Mouse (Mus musculus) intestine, postnatal 0 days (tissue): Measurements from ENCODE around the gene Prkar1b. TPM values are rescaled to one million over a fixed set of nuclear protein-coding genes. Genes with fewer than 3 reads are reported as not detected.
A peak's percentile ranks its signal among the peaks of the same experiment; 100 is the strongest.

ENCODE experiments used
- ATAC-seq: fragments of 200-750 bp; cut with Nextera tagmentation; 2 replicates; pipeline ENCODE4 v1.8.0; 2017; ENCODE audit warnings: mild to moderate bottlenecking, moderate TSS enrichment, moderate library complexity
- H3K27ac ChIP-seq: fragments of 300-500 bp; sonication (generic); 2 replicates; pipeline ENCODE4 v1.5.1; 2014; ENCODE audit warnings: mild to moderate bottlenecking, low read depth, low read length, moderate library complexity
- H3K27me3 ChIP-seq: fragments of 300-500 bp; sonication (generic); replicated peaks from 2 replicates; pipeline ENCODE4 v1.6.1; 2014; ENCODE audit warnings: low read length, mixed read lengths; ENCODE audit not compliant: control insufficient read depth, insufficient read depth
- H3K36me3 ChIP-seq: fragments of 300-500 bp; sonication (generic); 2 replicates; pipeline ENCODE4 v1.6.1; 2014; ENCODE audit warnings: mild to moderate bottlenecking, moderate library complexity; ENCODE audit not compliant: control insufficient read depth, insufficient read depth
- H3K4me1 ChIP-seq: fragments of 300-500 bp; sonication (generic); replicated peaks from 2 replicates; pipeline ENCODE4 v1.6.1; 2014; ENCODE audit warnings: antibody characterized with exemption, low read length, mixed read lengths; ENCODE audit not compliant: control insufficient read depth, insufficient read depth
- H3K4me2 ChIP-seq: fragments of 300-500 bp; sonication (generic); replicated peaks from 2 replicates; pipeline ENCODE4 v1.6.1; 2014; ENCODE audit warnings: low read depth, mild to moderate bottlenecking, moderate library complexity
- H3K4me3 ChIP-seq: fragments of 300-500 bp; sonication (generic); 2 replicates; pipeline ENCODE4 v1.5.1; 2014; ENCODE audit warnings: low read depth, low read length
- H3K9ac ChIP-seq: fragments of 300-500 bp; sonication (generic); 2 replicates; pipeline ENCODE4 v1.6.1; 2014; ENCODE audit warnings: mild to moderate bottlenecking, low read depth, low read length
- H3K9me3 ChIP-seq: fragments of 300-500 bp; sonication (generic); 2 replicates; pipeline ENCODE4 v1.6.1; 2016; ENCODE audit warnings: mixed run types; ENCODE audit not compliant: control insufficient read depth
- CTCF ChIP-seq: sonication (generic); IDR thresholded peaks from 2 replicates; pipeline ENCODE4 v1.5.1; 2016; ENCODE audit warnings: low read depth, mild to moderate bottlenecking, control low read depth, antibody characterized with exemption, moderate library complexity
- WGBS: fragments of 180-500 bp; shearing (Covaris S2); extraction: QIAGEN DNeasy Blood & Tissue Kit; methylation state at CpG from one replicate; pipeline ENCODE4 v1.1.7; 2014; 5-methylcytosine and 5-hydroxymethylcytosine counted together
- polyA plus RNA-seq: library from polyadenylated mRNA; unstranded; fragments of >200 nt; fragmentation: Nextera tagmentation; extraction: Ambion mirVana; gene quantifications from 2 replicates; pipeline ENCODE4 v1.2.1, GENCODE M21; 2015

The Prkar1b gene
- polyA plus RNA-seq, 1 experiment from 2014 or later: 10.0 TPM

GRCm38 (mm10) chr5:139138926-139139472 is 10.8 kb downstream of the Prkar1b start:
- no peak for TF ChIP-seq CTCF
- H3K4me3 ChIP-seq: no peak overlapping the region
- no peaks in the 10 kb centered on the region for H3K36me3 ChIP-seq
- no peak overlapping the region for H3K9ac ChIP-seq
- WGBS: 43% methylated on average over 8 of the region's 8 CpGs
- no peaks in the 10 kb centered on the region for H3K4me1 ChIP-seq
- H3K27me3 ChIP-seq: no peaks in the 10 kb centered on the region
- ATAC-seq: peak; percentile 85
- H3K27ac ChIP-seq: peak overlapping the region; percentile 41; the same call in 1 of the 2 replicates
- no peak overlapping the region for H3K4me2 ChIP-seq
- H3K9me3 ChIP-seq: no peaks in the 10 kb centered on the region

- no peaks in the 10 kb centered on the region for H3K4me1 ChIP-seq
- H3K27ac ChIP-seq: no peak overlapping the region
- 49% methylated on average over 12 of the region's 12 CpGs for WGBS
- H3K9ac ChIP-seq: no peak overlapping the region
- no peak overlapping the region for H3K4me2 ChIP-seq
- no peak overlapping the region for H3K4me3 ChIP-seq
- H3K36me3 ChIP-seq: no peaks in the 10 kb centered on the region
- TF ChIP-seq CTCF: no peak
- H3K27me3 ChIP-seq: no peaks in the 10 kb centered on the region
- no peak for ATAC-seq
- no peaks in the 10 kb centered on the region for H3K9me3 ChIP-seq
These were observed 11.4 kb downstream of the Prkar1b start for GRCm38 (mm10) chr5:139138261-139138925.

DNA sequence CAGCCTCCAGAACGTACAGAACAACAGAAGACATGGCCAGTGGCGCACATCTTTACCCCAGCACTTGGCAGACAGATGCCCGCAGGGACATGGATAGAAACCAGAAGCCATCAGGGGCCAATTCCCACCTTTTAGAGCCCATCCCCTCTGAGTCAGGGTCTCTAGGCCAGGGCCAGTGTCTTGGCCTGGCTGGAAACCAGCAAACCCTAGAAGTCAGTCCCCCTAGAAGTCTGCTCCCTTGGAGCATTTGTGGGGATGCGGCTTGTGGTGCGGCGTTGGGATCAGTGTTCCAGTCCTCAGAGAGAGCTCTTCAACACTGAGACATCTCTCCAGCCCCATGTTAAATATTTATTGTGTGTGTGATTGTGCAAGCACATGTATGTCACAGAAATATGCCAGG is 12.6 kb downstream of the Prkar1b start:
- no peak for ATAC-seq
- no peaks in the 10 kb centered on the region for H3K36me3 ChIP-seq
- no peak overlapping the region for H3K4me3 ChIP-seq
- H3K4me1 ChIP-seq: no peaks in the 10 kb centered on the region
- H3K4me2 ChIP-seq: no peak overlapping the region
- no peaks in the 10 kb centered on the region for H3K27me3 ChIP-seq
- no peak overlapping the region for H3K27ac ChIP-seq
- WGBS: 82% methylated on average over 6 of the region's 6 CpGs
- no peak overlapping the region for H3K9ac ChIP-seq
- no peaks in the 10 kb centered on the region for H3K9me3 ChIP-seq
- TF ChIP-seq CTCF: no peak

GRCm38 (mm10) chr5:139136341-139136740 is 13.5 kb downstream of the Prkar1b start:
- Histone ChIP-seq H3K4me1 (no peaks in the 10 kb centered on the region), H3K4me3 (no peak overlapping the region), H3K36me3 (no peaks in the 10 kb centered on the region), H3K9me3 (no peaks in the 10 kb centered on the region), H3K4me2 (no peak overlapping the region), H3K27me3 (no peaks in the 10 kb centered on the region), H3K27ac (no peak overlapping the region), H3K9ac (no peak overlapping the region)
- ATAC-seq: no peak
- no peak for TF ChIP-seq CTCF
- 61% methylated on average over 1 of the region's 1 CpGs for WGBS

DNA sequence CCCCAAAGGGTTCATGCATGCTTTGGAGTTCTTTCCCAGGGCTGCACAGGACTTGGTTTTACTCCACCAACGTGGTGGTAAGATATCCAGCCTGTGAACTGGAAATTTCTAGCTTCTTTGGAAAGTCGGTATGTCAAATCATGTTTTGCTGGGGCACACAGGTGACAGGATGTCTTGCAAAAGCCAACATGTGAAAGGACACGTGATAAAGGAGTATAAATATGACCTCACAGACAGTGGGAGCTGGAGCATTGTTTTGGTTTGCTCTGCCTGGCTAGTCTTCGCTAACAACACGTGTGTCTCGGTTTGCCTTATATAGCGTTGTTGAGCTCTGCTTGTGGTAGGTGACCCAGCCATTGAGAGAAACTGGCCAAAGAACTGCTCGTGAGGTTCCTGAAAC is 15.3 kb downstream of the Prkar1b start:
- WGBS: 82% methylated on average over 8 of the region's 8 CpGs
- Histone ChIP-seq H3K36me3 (no peaks in the 10 kb centered on the region), H3K27me3 (no peaks in the 10 kb centered on the region), H3K9ac (no peak overlapping the region), H3K4me2 (no peak overlapping the region), H3K9me3 (no peaks in the 10 kb centered on the region), H3K27ac (no peak overlapping the region), H3K4me1 (no peaks in the 10 kb centered on the region), H3K4me3 (no peak overlapping the region)
- TF ChIP-seq CTCF: no peak
- no peak for ATAC-seq

DNA sequence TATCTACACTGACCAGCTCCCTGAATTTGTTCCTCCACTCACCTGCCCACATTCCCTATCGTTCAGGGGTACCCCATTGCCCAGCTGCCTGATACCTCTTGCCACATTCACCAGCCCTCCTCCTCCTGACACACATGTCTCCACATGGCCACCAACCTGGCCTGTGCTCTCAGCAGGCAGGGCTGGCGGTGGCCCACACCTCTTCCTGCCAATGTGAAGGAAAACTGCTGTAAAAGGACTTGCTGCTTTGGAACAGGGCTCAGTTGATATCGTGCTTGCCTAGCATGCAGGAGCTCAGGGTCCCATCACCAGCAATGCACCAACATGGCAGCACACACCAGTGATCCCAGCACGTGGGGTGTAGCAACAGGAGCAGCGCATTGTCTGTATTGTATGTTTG is 19.4 kb downstream of the Prkar1b start:
- no peaks in the 10 kb centered on the region for H3K36me3 ChIP-seq
- H3K9ac ChIP-seq: no peak overlapping the region
- TF ChIP-seq CTCF: no peak
- no peak overlapping the region for H3K4me2 ChIP-seq
- 86% methylated on average over 5 of the region's 5 CpGs for WGBS
- H3K4me3 ChIP-seq: no peak overlapping the region
- ATAC-seq: no peak
- no peaks in the 10 kb centered on the region for H3K9me3 ChIP-seq
- H3K4me1 ChIP-seq: peaks cover 5% of the 10 kb centered on the region; the same call in 1 of the 2 replicates
- no peaks in the 10 kb centered on the region for H3K27me3 ChIP-seq
- H3K27ac ChIP-seq: no peak overlapping the region
